Mouse (Mus musculus): Measurements from ENCODE around the gene Trim29. TPM values are rescaled to one million over a fixed set of nuclear protein-coding genes. Genes with fewer than 3 reads are reported as not detected.

Trim29 gene
- total RNA-seq, 4 experiments from 2014 or later = 0.16 to 0.37 (median 0.22) TPM

GRCm38 (mm10) chr9:43315320-43315950, 4.8 kb downstream of the Trim29 start:
- no peak for DNase-seq

DNA sequence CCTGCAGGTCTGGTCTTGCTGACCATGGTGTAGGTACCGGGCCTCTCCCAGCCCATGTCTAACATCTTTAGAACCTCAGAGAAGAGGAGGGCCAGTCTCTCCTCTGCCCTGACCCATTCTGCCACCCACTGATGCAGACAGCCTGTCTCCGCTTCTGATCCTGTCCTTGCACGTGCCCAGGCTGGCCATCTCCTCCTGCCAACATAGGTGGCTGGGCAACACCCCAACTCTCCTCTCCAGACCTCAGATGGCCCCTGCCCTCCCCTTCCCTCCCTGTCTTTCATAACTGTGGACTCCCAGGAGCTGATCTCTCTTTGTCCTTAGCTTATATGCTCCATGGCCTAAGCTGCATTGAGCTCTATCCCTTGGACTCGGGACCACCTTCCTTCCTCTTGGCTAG, 5.8 kb downstream of the Trim29 start:
- DNase-seq = no peak

DNA sequence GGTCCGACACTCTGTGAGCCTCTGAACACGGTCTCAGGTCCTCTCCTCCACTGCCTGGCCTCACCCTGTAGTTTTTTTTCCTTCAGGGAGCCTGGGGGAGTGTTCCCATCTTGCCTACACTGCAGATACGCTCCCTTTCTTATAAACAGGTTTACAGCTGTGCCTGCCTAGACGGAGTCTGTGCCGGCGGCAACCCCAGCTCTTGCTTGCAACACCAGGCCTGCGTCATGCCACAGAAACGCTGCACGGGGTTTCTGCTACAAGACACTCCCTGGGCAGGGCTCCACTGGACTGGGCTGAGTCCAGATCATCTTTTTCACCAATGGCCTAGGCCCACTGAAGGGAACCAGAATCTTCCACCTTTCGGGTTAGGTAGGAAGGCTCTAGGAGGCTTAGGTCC, 8.0 kb downstream of the Trim29 start:
- no peak for DNase-seq

GRCm38 (mm10) chr9:43321951-43322350, 11.3 kb downstream of the Trim29 start:
- DNase-seq = peak; percentile 23

- peak; percentile 18 for DNase-seq
Observed at GRCm38 (mm10) chr9:43322666-43323065, 12.0 kb downstream of the Trim29 start.

DNA sequence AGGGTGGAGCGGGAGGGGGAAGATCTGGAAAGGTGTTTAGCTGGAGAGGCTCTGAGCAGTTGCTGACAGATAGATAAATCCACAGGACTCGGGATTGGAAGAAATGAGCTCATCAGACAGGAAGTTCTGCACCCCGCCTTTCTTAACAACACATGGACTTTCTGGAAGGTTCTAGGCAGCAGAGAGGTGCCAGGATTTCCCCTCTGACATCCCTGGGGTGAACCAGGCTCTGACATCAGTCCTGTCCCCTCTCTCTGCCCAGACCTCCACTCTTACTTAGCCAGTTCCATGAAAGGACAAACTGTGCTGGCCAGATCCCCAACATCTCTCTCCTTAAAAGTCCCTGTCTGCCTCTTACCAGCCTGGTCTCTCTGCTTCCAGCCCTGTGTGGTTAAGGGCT, 14.8 kb downstream of the Trim29 start:
- no peak for DNase-seq

- no peak for DNase-seq
Observed at GRCm38 (mm10) chr9:43326015-43326631, 15.5 kb downstream of the Trim29 start.

DNA sequence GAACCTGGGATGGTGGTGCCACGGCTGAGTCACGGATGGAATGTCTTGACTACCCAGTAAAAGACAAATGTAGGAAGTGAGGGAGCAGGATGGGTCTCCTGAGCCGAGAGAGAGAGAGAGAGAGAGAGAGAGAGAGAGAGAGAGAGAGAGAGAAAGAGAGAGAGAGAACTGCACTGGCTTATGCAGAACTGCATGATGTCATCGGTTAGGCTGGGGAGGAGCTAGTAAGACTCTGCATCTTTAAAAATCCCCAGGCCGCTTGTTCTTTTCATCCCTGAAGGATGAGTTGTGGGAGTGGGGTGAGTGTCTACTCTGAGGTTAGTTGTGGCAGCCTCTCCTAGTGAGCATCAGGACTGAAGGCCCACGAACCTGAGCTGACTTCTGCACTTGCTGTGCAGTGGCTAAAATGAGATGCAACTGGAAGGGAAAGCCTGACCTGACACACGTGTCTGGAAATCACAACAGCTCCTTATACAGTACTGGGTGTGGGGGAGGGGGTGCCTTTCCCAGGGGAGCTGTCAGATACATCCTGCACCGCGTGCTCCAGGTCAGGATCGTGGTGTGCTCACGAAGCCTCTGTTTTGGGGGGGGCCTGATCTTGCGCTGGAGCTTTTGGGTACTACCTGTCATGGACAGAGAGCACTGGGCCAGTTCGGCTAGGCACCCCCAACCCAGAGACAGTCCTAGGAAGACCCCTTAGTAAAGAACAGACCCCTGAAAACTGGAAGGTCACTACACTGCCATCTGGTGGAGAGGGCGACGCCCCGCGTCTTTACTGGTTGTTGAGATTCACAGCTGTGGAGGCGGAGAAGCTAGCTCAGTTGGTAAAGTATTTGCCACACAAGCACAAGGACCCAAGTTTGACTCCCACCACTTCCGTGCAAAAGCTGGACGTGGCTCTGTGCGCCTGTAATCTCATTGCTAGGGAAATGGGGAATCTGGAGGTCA, 16.8 kb downstream of the Trim29 start:
- DNase-seq = no peak

- no peak for DNase-seq
Observed at GRCm38 (mm10) chr9:43330426-43330825, 19.8 kb downstream of the Trim29 start.

- peak; percentile 54 for DNase-seq
Observed at GRCm38 (mm10) chr9:43331476-43332471, 21.1 kb downstream of the Trim29 start.

DNA sequence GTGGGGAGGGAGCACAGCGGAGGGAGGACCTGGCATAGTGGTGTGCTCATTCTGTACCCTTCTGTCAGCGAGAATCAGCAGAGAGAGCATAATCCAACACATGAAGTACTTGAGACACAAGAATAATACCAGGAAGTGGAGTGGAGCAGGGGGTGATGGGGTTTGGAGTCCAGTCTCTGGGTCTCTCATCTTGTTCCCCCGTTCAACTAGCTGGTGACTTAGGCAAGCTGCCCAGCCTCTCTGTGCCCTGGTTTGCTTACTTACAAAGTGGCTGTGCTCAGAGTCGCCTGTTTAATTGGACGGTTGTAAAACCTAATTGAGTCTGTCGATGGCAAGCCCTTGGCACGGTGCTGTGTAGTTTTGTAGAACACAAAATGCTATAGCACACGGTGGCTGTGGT, 23.8 kb downstream of the Trim29 start:
- no peak for DNase-seq

- DNase-seq = no peak
Observed at GRCm38 (mm10) chr9:43337636-43338035, 27.0 kb downstream of the Trim29 start.

GRCm38 (mm10) chr9:43338067-43338466, 27.4 kb downstream of the Trim29 start:
- no peak for DNase-seq

DNA sequence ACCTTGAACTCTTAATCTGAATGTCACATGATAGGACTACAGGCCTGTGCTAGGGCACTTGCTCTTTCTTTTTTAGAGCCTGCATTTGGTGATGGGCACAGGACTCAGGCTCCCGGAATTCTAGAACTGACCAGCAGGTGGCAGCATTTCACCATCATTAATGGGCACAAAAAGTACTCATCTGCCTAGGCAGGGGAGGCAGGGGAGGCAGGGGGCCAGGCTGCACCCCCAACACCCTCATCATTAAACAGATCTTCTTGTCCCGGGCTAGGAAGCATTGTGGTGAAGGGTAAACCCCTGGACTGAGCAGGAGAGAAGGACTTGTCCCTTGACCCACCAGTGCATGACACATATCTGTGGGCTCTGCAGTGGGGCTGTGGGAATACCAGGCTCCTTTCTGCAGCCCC, 29.0 kb downstream of the Trim29 start:
- no peak for DNase-seq

GRCm38 (mm10) chr9:43350089-43350488, 39.4 kb downstream of the Trim29 start:
- no peak for DNase-seq

DNA sequence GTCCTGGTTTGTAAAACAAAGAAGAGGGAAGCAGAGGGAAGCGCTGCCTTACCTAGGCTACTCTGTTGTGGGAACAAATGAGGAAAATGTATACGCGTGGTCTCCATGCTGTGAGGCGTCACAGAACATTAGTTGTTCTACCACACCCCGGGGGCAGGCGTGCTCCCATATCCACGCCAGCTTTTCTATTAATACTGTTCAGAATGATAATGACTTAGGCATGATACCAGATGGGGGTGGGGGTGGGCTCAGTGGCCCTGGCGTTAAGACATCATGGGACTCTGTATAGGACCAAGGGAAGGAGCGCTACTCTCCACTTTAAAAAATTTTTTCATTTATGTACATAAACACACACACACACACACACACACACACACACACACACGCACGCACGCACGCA, 40.4 kb downstream of the Trim29 start:
- DNase-seq = no peak

DNA sequence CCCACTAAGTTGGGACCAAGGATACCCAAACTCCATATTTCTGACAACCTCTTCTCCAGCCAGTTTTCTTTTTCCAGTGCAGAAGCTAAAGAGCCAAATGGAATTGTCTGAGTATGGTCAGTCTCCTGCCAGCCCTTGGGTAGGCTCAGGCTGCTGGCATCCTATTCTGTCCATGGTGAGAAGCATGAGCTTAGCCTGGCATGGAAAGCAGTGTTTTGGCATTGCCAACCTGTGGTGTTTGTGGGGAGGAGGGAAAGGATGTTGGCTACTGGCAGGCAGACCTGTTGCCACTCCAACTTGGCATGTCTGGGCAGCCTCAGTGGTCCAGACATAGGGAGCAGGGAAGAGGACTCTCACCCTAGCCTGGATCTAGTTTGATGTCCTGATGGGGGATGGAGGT, 46.4 kb downstream of the Trim29 start:
- DNase-seq = no peak

DNA sequence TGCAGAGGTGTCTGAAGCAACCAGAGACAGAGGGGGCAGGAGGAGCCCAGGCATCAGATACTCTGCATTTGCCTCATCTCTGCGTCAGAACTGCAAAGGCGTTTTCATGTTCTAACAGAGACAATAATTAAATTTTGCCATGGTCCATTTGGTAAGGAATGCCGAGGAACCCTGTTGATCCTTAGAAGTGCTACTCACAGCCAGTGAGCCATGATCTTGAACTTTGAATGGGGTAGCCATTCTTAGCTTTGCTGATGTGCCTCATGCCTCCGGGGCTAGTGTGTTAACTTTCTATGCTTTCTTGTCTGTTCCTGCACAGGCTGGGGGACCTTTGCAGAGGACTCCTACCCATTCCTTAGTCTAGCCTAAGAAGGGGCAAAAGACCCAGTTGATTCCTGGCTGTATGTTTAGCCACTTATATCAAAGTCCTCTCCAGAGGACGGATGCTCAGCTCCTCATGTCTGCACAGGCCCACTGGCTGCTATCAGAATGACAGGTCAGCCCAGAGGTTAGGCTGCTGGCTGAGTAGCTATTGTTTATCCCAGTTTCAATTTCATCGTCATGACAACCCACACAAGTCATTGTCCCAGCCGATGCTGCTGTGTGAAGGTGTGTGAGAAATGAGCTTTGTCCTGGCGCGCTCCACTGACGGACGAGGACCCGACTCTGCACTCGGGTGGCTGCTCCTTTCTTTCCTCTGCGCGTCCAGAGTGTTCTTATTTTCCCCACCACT, 48.1 kb downstream of the Trim29 start:
- DNase-seq = no peak

DNA sequence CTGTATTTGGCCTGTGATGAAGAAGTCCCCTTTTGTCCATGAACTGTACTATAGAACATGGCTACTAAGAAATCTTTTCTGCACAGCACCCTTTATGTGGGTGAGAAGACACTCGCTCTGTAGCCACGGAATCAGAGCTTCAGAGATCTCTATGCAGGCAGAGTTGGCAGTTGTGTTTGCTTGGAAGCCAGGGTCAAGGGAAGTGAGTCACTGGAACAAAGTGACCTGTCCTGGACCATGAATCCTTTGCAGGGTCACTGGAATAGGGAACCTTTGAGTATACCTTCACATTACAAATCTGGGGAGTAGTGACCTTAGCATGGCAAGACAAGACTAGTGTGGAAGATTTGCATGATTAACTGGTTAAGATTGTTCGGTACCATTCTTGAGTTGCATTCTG, 58.1 kb downstream of the Trim29 start:
- no peak for DNase-seq

DNA sequence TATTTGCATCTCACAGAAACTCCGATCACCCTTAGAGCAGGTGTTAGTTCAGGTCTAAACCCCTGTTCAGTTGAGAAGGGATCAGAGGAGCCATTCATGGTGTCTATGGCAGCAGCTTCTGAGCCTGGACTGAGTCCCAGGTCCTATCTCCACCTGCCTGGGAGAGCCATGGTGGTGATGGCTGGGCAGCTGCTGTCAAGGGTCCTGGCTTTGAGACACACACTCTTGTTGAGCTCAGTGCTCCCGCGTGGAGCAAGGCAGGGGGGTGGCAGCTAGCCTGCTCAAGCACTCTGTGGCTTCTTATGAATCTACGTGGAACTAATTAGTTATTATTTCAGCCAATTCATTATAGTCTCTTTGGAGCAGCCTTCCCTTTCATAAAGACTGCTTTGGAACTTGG, 73.2 kb downstream of the Trim29 start:
- no peak for DNase-seq

GRCm38 (mm10) chr9:43384400-43384799, 73.8 kb downstream of the Trim29 start:
- DNase-seq = no peak
